Mouse (Mus musculus): ENCODE data around the gene Olfr282.
"Not testable (repeated sequence)": the region's sequence is repeated elsewhere in the genome, so short reads cannot be mapped to it uniquely, and the experiment has no call there.

Olfr282 gene

GRCm38 (mm10) chr15:98430925-98431324 is at the start of gene Olfr282:
Gene Olfr282, plus strand, starts transcription at chr15:98431225.
- DNase-seq, result not testable (repeated sequence)

- DNase-seq, result no peak
Measured at GRCm38 (mm10) chr15:98387621-98388020, 43.4 kb upstream of the Olfr282 start.

GRCm38 (mm10) chr15:98389796-98390195 is 41.2 kb upstream of the Olfr282 start:
- peak; percentile 28 for DNase-seq

GRCm38 (mm10) chr15:98391081-98391902 is 39.7 kb upstream of the Olfr282 start:
- DNase-seq, result no peak

- no peak for DNase-seq
Measured at GRCm38 (mm10) chr15:98391903-98392187, 39.2 kb upstream of the Olfr282 start.

- no peak for DNase-seq
Measured at GRCm38 (mm10) chr15:98397136-98397535, 33.9 kb upstream of the Olfr282 start.

- DNase-seq, result no peak
Measured at GRCm38 (mm10) chr15:98402356-98402755, 28.7 kb upstream of the Olfr282 start.

- DNase-seq, result no peak
Measured at GRCm38 (mm10) chr15:98408406-98409060, 22.5 kb upstream of the Olfr282 start.

- no peak for DNase-seq
Measured at GRCm38 (mm10) chr15:98409635-98410034, 21.4 kb upstream of the Olfr282 start.

GRCm38 (mm10) chr15:98410249-98410648 is 20.8 kb upstream of the Olfr282 start:
- DNase-seq, result no peak

GRCm38 (mm10) chr15:98415996-98416395 is 15.0 kb upstream of the Olfr282 start:
- no peak for DNase-seq

- not testable (repeated sequence) for DNase-seq
Measured at GRCm38 (mm10) chr15:98416802-98417201, 14.2 kb upstream of the Olfr282 start.

GRCm38 (mm10) chr15:98417285-98417684 is 13.7 kb upstream of the Olfr282 start:
- not testable (repeated sequence) for DNase-seq

GRCm38 (mm10) chr15:98418096-98418495 is 12.9 kb upstream of the Olfr282 start:
- no peak for DNase-seq

GRCm38 (mm10) chr15:98420897-98421296 is 10.1 kb upstream of the Olfr282 start:
- no peak for DNase-seq

- DNase-seq, result no peak
Measured at GRCm38 (mm10) chr15:98424326-98424725, 6.7 kb upstream of the Olfr282 start.

- no peak for DNase-seq
Measured at GRCm38 (mm10) chr15:98424753-98425152, 6.3 kb upstream of the Olfr282 start.

GRCm38 (mm10) chr15:98425188-98425587 is 5.8 kb upstream of the Olfr282 start:
- no peak for DNase-seq

GRCm38 (mm10) chr15:98444561-98444960 is 13.5 kb downstream of the Olfr282 start:
- no peak for DNase-seq

GRCm38 (mm10) chr15:98448521-98448920 is 17.5 kb downstream of the Olfr282 start:
- peak; percentile 0 for DNase-seq

GRCm38 (mm10) chr15:98452288-98452687 is 21.3 kb downstream of the Olfr282 start, which contains the start of gene Olfr281:
Gene Olfr281, plus strand, starts transcription at chr15:98452588.
- DNase-seq, result no peak

- DNase-seq, result no peak
Measured at GRCm38 (mm10) chr15:98469596-98469995, 38.6 kb downstream of the Olfr282 start, which contains the start of gene OR5BS1P. Gene OR5BS1P, plus strand, starts transcription at chr15:98469896.

GRCm38 (mm10) chr15:98471539-98471938 is 40.5 kb downstream of the Olfr282 start:
- no peak for DNase-seq

GRCm38 (mm10) chr15:98474958-98475357 is 43.9 kb downstream of the Olfr282 start:
- no peak for DNase-seq
